Mouse (Mus musculus) right cerebral cortex, postnatal 10 days (tissue): ENCODE data around the gene Mkrn2os.
"Not testable (repeated sequence)": the region's sequence is repeated elsewhere in the genome, so short reads cannot be mapped to it uniquely, and the experiment has no call there.

Source experiments
- DNase-seq, 2 experiments: peaks; one replicate each; pipeline ENCODE4 v3.0.0; 2021; ENCODE audit warnings: low spot score in 2 of 2

Mkrn2os gene

GRCm38 (mm10) chr6:115592458-115592857, at the start of gene Mkrn2os:
Mkrn2os (minus strand) TSS chr6:115592576.
- DNase-seq, result no peak

DNA sequence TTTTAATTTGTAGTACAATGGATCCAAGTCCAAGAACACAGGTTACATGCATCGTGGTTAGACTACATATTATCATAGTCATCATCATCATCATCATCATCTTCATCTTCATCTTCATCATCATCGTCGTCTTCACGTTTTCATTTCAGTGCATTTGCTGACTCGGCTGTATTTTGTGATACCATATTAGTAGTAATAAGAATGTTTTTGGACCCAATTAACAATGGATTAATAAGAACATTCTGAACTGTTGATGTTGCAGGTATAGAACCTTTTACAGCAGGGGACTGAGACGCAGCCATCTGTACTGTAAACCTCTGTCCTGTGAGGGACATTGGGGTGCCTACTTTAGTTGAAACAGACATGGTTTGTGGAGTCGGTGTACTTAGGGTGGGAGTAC, 45.8 kb upstream of the Mkrn2os start:
- DNase-seq, result not testable (repeated sequence)

DNA sequence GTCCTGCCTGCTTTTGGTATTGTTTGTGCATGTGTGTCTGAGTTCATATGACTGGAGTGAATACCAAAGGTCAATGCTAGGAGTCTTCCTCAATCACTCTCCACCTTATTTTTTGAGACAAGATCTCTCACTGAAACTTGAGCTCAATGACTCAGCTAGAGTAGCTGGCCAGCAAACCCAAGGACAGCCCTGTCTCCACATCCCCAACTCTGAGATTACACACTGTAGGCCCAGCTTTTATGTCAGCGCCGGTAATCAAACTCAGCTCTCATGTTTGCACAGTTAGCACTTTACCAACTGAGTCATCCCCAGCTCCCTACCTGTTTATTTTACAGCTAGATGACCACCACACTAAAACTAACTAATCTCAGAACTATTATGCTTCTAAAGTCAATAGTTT, 41.6 kb upstream of the Mkrn2os start:
- no peak for DNase-seq

GRCm38 (mm10) chr6:115631056-115631795, 38.9 kb upstream of the Mkrn2os start:
- no peak for DNase-seq

DNA sequence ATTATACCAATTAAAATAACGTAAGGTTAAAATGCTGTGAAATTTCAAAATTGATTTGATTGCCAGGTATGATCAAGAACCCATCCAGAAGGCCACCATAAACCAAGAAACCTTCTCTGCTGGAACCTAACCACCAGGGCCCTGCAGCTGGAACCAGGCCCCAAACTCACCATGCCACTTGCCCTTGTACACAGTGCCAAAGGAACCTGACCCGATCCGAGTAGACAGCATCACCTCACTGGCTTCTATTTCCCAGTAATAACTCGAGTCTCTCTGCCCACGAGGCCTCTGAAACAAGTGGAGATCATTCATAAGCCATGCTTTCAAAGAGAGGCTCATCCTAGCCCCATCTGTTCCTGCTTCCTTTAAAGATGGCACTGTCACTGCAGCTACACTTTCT, 33.7 kb upstream of the Mkrn2os start:
- DNase-seq, result no peak

GRCm38 (mm10) chr6:115620942-115621341, 28.6 kb upstream of the Mkrn2os start:
- no peak for DNase-seq

DNA sequence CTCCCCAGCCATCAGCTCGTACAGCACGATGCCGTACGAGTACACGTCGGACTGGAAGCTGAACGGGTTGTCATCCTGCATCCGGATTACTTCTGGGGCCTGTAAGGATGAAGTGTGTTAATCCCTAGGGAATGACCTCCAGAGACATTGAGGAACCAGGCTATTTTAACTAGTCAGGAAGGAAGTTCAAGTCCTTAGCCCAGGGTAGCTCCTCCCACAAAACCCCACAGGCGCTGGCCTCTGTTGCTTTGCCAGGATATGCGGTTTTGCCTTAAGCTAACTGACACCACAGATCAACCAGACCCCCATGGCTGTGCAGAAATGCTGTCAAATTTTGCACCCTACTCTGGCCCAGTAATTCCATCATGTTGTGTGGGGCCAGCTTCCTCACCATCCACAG, 27.4 kb upstream of the Mkrn2os start:
- no peak for DNase-seq

DNA sequence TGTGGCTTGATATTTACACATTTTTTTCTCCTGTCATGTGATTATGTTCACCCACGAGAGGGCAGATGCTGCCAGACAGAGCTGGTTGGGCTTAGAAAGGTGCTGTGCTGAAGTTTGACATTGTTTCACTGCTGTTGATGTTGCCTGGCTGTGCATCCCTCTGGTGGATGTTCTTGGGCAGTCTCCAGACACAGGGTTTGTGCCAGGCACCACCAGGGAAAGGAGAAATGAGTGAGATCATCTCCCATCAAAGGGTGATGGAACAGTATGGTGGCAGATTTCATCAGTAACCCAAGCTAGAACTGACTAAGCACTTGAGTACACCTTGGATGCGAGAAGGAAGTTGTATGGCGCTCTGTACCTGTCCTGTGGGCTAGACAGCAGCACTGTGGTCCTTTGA, 23.6 kb upstream of the Mkrn2os start:
- no peak for DNase-seq

- DNase-seq, result no peak
These were observed 21.4 kb upstream of the Mkrn2os start for GRCm38 (mm10) chr6:115613793-115614192.

DNA sequence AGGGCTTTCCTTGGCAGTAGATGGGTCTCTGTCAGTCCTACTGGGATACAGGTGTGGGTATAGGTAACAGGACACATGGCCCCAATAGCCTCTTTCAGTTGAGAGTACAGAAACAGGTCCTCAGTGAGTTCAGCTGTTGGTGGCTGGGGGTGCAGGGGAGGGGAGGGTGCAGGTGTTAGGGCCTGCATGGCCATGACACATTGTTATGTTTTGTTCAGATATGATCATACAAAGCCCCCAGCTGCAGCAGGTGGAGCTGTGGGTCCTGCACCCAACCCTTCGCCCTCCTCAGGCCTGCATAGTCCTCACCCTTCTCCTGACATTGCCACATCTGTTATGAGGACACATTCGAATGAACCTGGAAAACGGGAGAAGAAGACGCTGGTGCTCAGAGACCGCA, 17.9 kb upstream of the Mkrn2os start:
- no peak for DNase-seq

DNA sequence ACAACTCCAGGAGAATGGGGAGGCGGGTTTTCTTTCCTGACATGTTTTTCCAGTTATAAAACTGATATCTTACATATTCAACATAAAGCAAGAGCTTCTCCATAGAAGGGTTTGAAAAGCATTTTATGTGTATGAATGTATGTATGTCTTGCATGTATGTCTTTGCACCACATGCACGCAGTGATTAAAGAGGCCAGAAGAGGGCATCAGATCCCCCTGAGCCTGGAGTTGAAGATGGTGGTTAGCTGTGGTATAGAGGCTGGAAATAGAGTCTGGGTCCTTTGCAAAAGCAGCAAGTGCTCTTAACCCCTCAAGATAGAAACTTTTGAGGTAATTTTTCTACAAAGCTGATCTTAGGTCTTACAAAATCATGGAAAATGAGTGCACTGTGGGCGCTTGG, 16.7 kb upstream of the Mkrn2os start:
- no peak for DNase-seq

DNA sequence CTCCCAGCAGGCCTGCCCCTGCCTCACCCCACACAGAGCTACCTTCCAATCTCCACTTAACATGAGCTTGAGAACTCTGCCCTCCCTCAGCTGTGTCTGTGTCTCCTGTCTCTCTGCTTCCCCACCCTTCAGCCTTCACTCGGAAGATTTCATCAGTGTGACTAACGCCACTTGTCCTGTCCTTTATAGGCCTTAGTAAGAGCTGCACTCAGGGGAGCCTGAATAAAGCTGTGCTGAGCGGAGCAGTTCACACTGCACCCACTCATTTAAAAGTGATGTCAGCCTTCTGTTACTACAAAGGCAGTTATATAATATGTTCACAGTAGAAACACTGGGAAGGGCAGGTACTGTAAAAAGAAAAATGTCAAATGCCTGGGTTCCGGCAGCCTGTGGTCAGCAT, 15.1 kb upstream of the Mkrn2os start:
- DNase-seq, result no peak

GRCm38 (mm10) chr6:115606461-115606860, 14.1 kb upstream of the Mkrn2os start:
- DNase-seq, result no peak

GRCm38 (mm10) chr6:115601715-115602523, 9.5 kb upstream of the Mkrn2os start, which contains the start of gene Mkrn2:
Mkrn2 (plus strand) TSS chr6:115601902.
- DNase-seq, result peak; percentile 90 to 93

- DNase-seq, result no peak
These were observed 8.9 kb upstream of the Mkrn2os start for GRCm38 (mm10) chr6:115601322-115601714.

- DNase-seq, result no peak
These were observed 3.3 kb upstream of the Mkrn2os start for GRCm38 (mm10) chr6:115595667-115596066.

DNA sequence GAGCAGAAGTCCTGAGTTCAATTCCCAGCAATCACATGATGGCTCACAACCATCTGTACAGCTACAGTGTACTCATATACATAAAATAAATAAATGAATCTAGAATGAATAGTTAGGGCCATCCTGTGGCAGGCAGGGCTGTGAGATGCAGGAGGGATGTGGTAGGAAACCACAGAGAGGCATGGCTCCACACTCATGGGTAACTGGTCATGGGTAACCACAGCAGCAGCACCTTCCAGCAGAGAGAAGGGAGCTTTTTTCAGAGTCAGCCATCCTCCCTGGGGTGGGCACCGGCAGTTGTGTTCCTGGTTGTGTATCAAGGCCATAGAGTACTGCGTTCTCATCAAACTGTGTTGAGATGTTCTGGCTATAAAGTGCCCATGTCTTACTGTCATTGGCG, 2.1 kb upstream of the Mkrn2os start:
- DNase-seq, result no peak

- no peak for DNase-seq
These were observed 876 bp upstream of the Mkrn2os start for GRCm38 (mm10) chr6:115593252-115593651.

- DNase-seq, result no peak
These were observed 550 bp downstream of the Mkrn2os start for GRCm38 (mm10) chr6:115591692-115592359.

- DNase-seq, result no peak
These were observed 6.1 kb downstream of the Mkrn2os start for GRCm38 (mm10) chr6:115586321-115586720.

- no peak for DNase-seq
These were observed 8.2 kb downstream of the Mkrn2os start for GRCm38 (mm10) chr6:115584176-115584575.

DNA sequence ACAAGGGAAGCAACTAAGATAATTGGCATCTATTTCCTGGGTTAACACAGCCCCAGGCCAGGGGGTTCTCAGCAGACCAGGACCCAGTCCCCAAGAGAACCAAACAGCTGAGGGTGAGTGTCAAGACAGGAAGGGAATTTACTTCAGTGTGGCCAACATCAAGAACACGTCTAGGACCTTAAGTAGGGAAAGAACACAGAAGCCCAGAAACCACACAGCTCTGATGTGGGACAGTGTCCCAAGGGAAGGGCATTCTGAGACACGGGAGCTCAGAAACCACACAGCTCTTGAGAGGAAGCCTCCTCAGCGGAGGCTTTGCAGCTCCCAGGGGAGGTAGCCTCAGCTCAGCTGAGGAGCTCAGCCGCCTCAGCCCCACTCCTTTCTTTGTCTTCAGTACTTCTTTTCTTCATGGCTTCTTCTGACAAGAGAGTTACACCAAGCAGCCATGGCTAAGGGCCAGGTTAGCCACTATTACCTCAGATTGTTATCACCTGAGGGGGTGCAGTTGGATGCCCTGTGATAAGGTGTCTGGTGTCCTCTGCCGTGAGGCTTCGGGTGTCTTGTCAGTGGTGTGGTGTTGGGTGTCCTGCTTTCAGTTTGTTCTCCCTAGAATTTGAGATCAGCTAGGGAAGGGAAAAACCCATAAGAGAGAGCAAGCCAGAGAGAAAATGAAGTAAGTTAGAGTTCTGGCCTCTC, 8.8 kb downstream of the Mkrn2os start:
- DNase-seq, result no peak
